Mouse (Mus musculus): Measurements from ENCODE around the gene Slit3. TPM values are rescaled to one million over a fixed set of nuclear protein-coding genes. Genes with fewer than 3 reads are reported as not detected.
A peak's percentile ranks its signal among the peaks of the same experiment; 100 is the strongest.

Gene Slit3
- 2.3 and 2.4 TPM in 2 replicates for polyA plus RNA-seq (2014; fragmentation: Nextera tagmentation; extraction: Ambion mirVana)

GRCm38 (mm10) chr11:35120894-35121610, at the start of gene Slit3:
Gene Slit3 (plus strand): TSS chr11:35121224.
- H3K4me2 ChIP-seq (ENCODE audit: low read length): peak within 1 kb of the TSS; percentile 96
- H3K4me3 ChIP-seq (ENCODE audit: low read depth, low read length): peak within 1 kb of the TSS; percentile 59
- under 1% methylated on average over 67 of the region's 75 CpGs for WGBS
- H3K9ac ChIP-seq (ENCODE audit: low read length): peak within 1 kb of the TSS; percentile 64
- no peaks in the 10 kb centered on the region for H3K9me3 ChIP-seq (replicated peaks; ENCODE audit: control insufficient read depth, low read length)
- peaks cover 39% of the 10 kb centered on the region for H3K27me3 ChIP-seq (replicated peaks; ENCODE audit: control insufficient read depth, insufficient read depth, low read length)
- H3K27ac ChIP-seq (ENCODE audit: low read depth, low read length): no peak within 1 kb of the TSS
- no peaks in the 10 kb centered on the region for H3K36me3 ChIP-seq (ENCODE audit: control insufficient read depth, insufficient read depth, low read length)
- 0 out of 2 replicates have a peak, but pooled peaks cover 8% of the 10 kb centered on the region for H3K4me1 ChIP-seq (ENCODE audit: control insufficient read depth, insufficient read depth, low read length)
- peak; percentile 78 for ATAC-seq
- DNase-seq (ENCODE audit: low spot score): peak; percentile 70

- H3K27ac ChIP-seq (ENCODE audit: low read depth, low read length): no peak overlapping the region
- H3K36me3 ChIP-seq (ENCODE audit: control insufficient read depth, insufficient read depth, low read length): no peaks in the 10 kb centered on the region
- H3K27me3 ChIP-seq (replicated peaks; ENCODE audit: control insufficient read depth, insufficient read depth, low read length): no peaks in the 10 kb centered on the region
- no peaks in the 10 kb centered on the region for H3K4me1 ChIP-seq (ENCODE audit: control insufficient read depth, insufficient read depth, low read length)
- WGBS: 83% methylated on average over 1 of the region's 1 CpGs
- ATAC-seq (no peak), DNase-seq (ENCODE audit: low spot score) (no peak)
- H3K4me2 ChIP-seq (ENCODE audit: low read length): no peak overlapping the region
- no peak overlapping the region for H3K9ac ChIP-seq (ENCODE audit: low read length)
- H3K4me3 ChIP-seq (ENCODE audit: low read depth, low read length): no peak overlapping the region
- no peaks in the 10 kb centered on the region for H3K9me3 ChIP-seq (replicated peaks; ENCODE audit: control insufficient read depth, low read length)
These were observed 49.6 kb upstream of the Slit3 start for GRCm38 (mm10) chr11:35071451-35071850.

- WGBS: 97% methylated on average over 7 of the region's 7 CpGs
- Histone ChIP-seq H3K4me2 (ENCODE audit: low read length) (no peak overlapping the region), H3K4me1 (ENCODE audit: control insufficient read depth, insufficient read depth, low read length) (no peaks in the 10 kb centered on the region), H3K9me3 (replicated peaks; ENCODE audit: control insufficient read depth, low read length) (no peaks in the 10 kb centered on the region), H3K27me3 (replicated peaks; ENCODE audit: control insufficient read depth, insufficient read depth, low read length) (no peaks in the 10 kb centered on the region), H3K36me3 (ENCODE audit: control insufficient read depth, insufficient read depth, low read length) (no peaks in the 10 kb centered on the region), H3K4me3 (ENCODE audit: low read depth, low read length) (no peak overlapping the region), H3K9ac (ENCODE audit: low read length) (no peak overlapping the region), H3K27ac (ENCODE audit: low read depth, low read length) (no peak overlapping the region)
- DNase-seq (ENCODE audit: low spot score) (no peak), ATAC-seq (no peak)
These were observed 45.6 kb upstream of the Slit3 start for GRCm38 (mm10) chr11:35075411-35075810.

- no peaks in the 10 kb centered on the region for H3K36me3 ChIP-seq (ENCODE audit: control insufficient read depth, insufficient read depth, low read length)
- no peak overlapping the region for H3K27ac ChIP-seq (ENCODE audit: low read depth, low read length)
- H3K27me3 ChIP-seq (replicated peaks; ENCODE audit: control insufficient read depth, insufficient read depth, low read length): no peaks in the 10 kb centered on the region
- H3K4me3 ChIP-seq (ENCODE audit: low read depth, low read length): no peak overlapping the region
- DNase-seq (ENCODE audit: low spot score) (peak; percentile 33), ATAC-seq (no peak)
- no peaks in the 10 kb centered on the region for H3K9me3 ChIP-seq (replicated peaks; ENCODE audit: control insufficient read depth, low read length)
- H3K4me2 ChIP-seq (ENCODE audit: low read length): no peak overlapping the region
- no peak overlapping the region for H3K9ac ChIP-seq (ENCODE audit: low read length)
- WGBS: 15% methylated on average over 8 of the region's 8 CpGs
- H3K4me1 ChIP-seq (ENCODE audit: control insufficient read depth, insufficient read depth, low read length): no peaks in the 10 kb centered on the region
These were observed 40.4 kb upstream of the Slit3 start for GRCm38 (mm10) chr11:35080451-35081125.

- H3K4me3 ChIP-seq (ENCODE audit: low read depth, low read length): no peak overlapping the region
- no peaks in the 10 kb centered on the region for H3K4me1 ChIP-seq (ENCODE audit: control insufficient read depth, insufficient read depth, low read length)
- no peaks in the 10 kb centered on the region for H3K27me3 ChIP-seq (replicated peaks; ENCODE audit: control insufficient read depth, insufficient read depth, low read length)
- no peak overlapping the region for H3K4me2 ChIP-seq (ENCODE audit: low read length)
- H3K9me3 ChIP-seq (replicated peaks; ENCODE audit: control insufficient read depth, low read length): no peaks in the 10 kb centered on the region
- no peak overlapping the region for H3K27ac ChIP-seq (ENCODE audit: low read depth, low read length)
- no peak for ATAC-seq
- 96% methylated on average over 3 of the region's 3 CpGs for WGBS
- no peak for DNase-seq (ENCODE audit: low spot score)
- no peak overlapping the region for H3K9ac ChIP-seq (ENCODE audit: low read length)
- H3K36me3 ChIP-seq (ENCODE audit: control insufficient read depth, insufficient read depth, low read length): no peaks in the 10 kb centered on the region
These were observed 38.7 kb upstream of the Slit3 start for GRCm38 (mm10) chr11:35082297-35082696.

GRCm38 (mm10) chr11:35083049-35083448, 38.0 kb upstream of the Slit3 start:
- no peaks in the 10 kb centered on the region for H3K9me3 ChIP-seq (replicated peaks; ENCODE audit: control insufficient read depth, low read length)
- no peak overlapping the region for H3K27ac ChIP-seq (ENCODE audit: low read depth, low read length)
- H3K4me3 ChIP-seq (ENCODE audit: low read depth, low read length): no peak overlapping the region
- no peak overlapping the region for H3K9ac ChIP-seq (ENCODE audit: low read length)
- 41% methylated on average over 6 of the region's 6 CpGs for WGBS
- no peak overlapping the region for H3K4me2 ChIP-seq (ENCODE audit: low read length)
- ATAC-seq (no peak), DNase-seq (ENCODE audit: low spot score) (no peak)
- H3K36me3 ChIP-seq (ENCODE audit: control insufficient read depth, insufficient read depth, low read length): no peaks in the 10 kb centered on the region
- H3K27me3 ChIP-seq (replicated peaks; ENCODE audit: control insufficient read depth, insufficient read depth, low read length): no peaks in the 10 kb centered on the region
- H3K4me1 ChIP-seq (ENCODE audit: control insufficient read depth, insufficient read depth, low read length): no peaks in the 10 kb centered on the region

GRCm38 (mm10) chr11:35085351-35085750, 35.7 kb upstream of the Slit3 start:
- no peak overlapping the region for H3K27ac ChIP-seq (ENCODE audit: low read depth, low read length)
- H3K27me3 ChIP-seq (replicated peaks; ENCODE audit: control insufficient read depth, insufficient read depth, low read length): no peaks in the 10 kb centered on the region
- no peaks in the 10 kb centered on the region for H3K36me3 ChIP-seq (ENCODE audit: control insufficient read depth, insufficient read depth, low read length)
- 90% methylated on average over 11 of the region's 11 CpGs for WGBS
- no peak overlapping the region for H3K9ac ChIP-seq (ENCODE audit: low read length)
- H3K9me3 ChIP-seq (replicated peaks; ENCODE audit: control insufficient read depth, low read length): no peaks in the 10 kb centered on the region
- no peaks in the 10 kb centered on the region for H3K4me1 ChIP-seq (ENCODE audit: control insufficient read depth, insufficient read depth, low read length)
- ATAC-seq: no peak
- DNase-seq (ENCODE audit: low spot score): no peak
- no peak overlapping the region for H3K4me3 ChIP-seq (ENCODE audit: low read depth, low read length)
- no peak overlapping the region for H3K4me2 ChIP-seq (ENCODE audit: low read length)

- Histone ChIP-seq H3K27me3 (replicated peaks; ENCODE audit: control insufficient read depth, insufficient read depth, low read length) (no peaks in the 10 kb centered on the region), H3K36me3 (ENCODE audit: control insufficient read depth, insufficient read depth, low read length) (no peaks in the 10 kb centered on the region), H3K9ac (ENCODE audit: low read length) (no peak overlapping the region), H3K4me2 (ENCODE audit: low read length) (no peak overlapping the region), H3K4me1 (ENCODE audit: control insufficient read depth, insufficient read depth, low read length) (no peaks in the 10 kb centered on the region), H3K9me3 (replicated peaks; ENCODE audit: control insufficient read depth, low read length) (no peaks in the 10 kb centered on the region), H3K4me3 (ENCODE audit: low read depth, low read length) (no peak overlapping the region), H3K27ac (ENCODE audit: low read depth, low read length) (no peak overlapping the region)
- DNase-seq (ENCODE audit: low spot score): no peak
- WGBS: 39% methylated on average over 5 of the region's 5 CpGs
- no peak for ATAC-seq
These were observed 35.0 kb upstream of the Slit3 start for GRCm38 (mm10) chr11:35086029-35086428.

GRCm38 (mm10) chr11:35087454-35087853, 33.6 kb upstream of the Slit3 start:
- Histone ChIP-seq H3K36me3 (ENCODE audit: control insufficient read depth, insufficient read depth, low read length) (no peaks in the 10 kb centered on the region), H3K9me3 (replicated peaks; ENCODE audit: control insufficient read depth, low read length) (no peaks in the 10 kb centered on the region), H3K9ac (ENCODE audit: low read length) (no peak overlapping the region), H3K4me2 (ENCODE audit: low read length) (no peak overlapping the region), H3K27me3 (replicated peaks; ENCODE audit: control insufficient read depth, insufficient read depth, low read length) (no peaks in the 10 kb centered on the region), H3K4me3 (ENCODE audit: low read depth, low read length) (no peak overlapping the region), H3K4me1 (ENCODE audit: control insufficient read depth, insufficient read depth, low read length) (no peaks in the 10 kb centered on the region), H3K27ac (ENCODE audit: low read depth, low read length) (no peak overlapping the region)
- WGBS: 75% methylated on average over 2 of the region's 2 CpGs
- DNase-seq (ENCODE audit: low spot score) (no peak), ATAC-seq (no peak)
